Mouse (Mus musculus) right cerebral cortex, adult 2 months (tissue): ENCODE data around the gene Tubb2a.
"Not testable (repeated sequence)": the region's sequence is repeated elsewhere in the genome, so short reads cannot be mapped to it uniquely, and the experiment has no call there.

Experiments used
- DNase-seq, 2 experiments: peaks; one replicate each; pipeline ENCODE4 v3.0.0; 2021 to 2022; ENCODE audit warnings: low spot score in 2 of 2

The Tubb2a gene

GRCm38 (mm10) chr13:34089358-34089757, 11.6 kb upstream of the Tubb2a start:
- peak in 1 of 2 experiments; percentile 12 for DNase-seq

- no peak for DNase-seq
These were observed 11.1 kb upstream of the Tubb2a start for GRCm38 (mm10) chr13:34088871-34089288.

- DNase-seq: not testable (repeated sequence)
These were observed 10.4 kb upstream of the Tubb2a start for GRCm38 (mm10) chr13:34088201-34088649.

GRCm38 (mm10) chr13:34087052-34087812, 9.4 kb upstream of the Tubb2a start:
- DNase-seq: no peak

- no peak for DNase-seq
These were observed 6.4 kb upstream of the Tubb2a start for GRCm38 (mm10) chr13:34084026-34084750.

GRCm38 (mm10) chr13:34081926-34082325, 4.1 kb upstream of the Tubb2a start:
- no peak for DNase-seq

- no peak for DNase-seq
These were observed 2.0 kb upstream of the Tubb2a start for GRCm38 (mm10) chr13:34079801-34080200.

GRCm38 (mm10) chr13:34078500-34079280, 883 bp upstream of the Tubb2a start:
- DNase-seq: no peak

GRCm38 (mm10) chr13:34076561-34077491, 981 bp downstream of the Tubb2a start:
- peak; percentile 52 to 58 for DNase-seq

GRCm38 (mm10) chr13:34075893-34076292, 1.9 kb downstream of the Tubb2a start:
- DNase-seq: not testable (repeated sequence)

- DNase-seq: not testable (repeated sequence)
These were observed 3.4 kb downstream of the Tubb2a start for GRCm38 (mm10) chr13:34074441-34074840.

GRCm38 (mm10) chr13:34072847-34073246, 5.0 kb downstream of the Tubb2a start:
- DNase-seq: no peak

GRCm38 (mm10) chr13:34071836-34072235, 6.0 kb downstream of the Tubb2a start:
- no peak for DNase-seq

GRCm38 (mm10) chr13:34070296-34070695, 7.5 kb downstream of the Tubb2a start:
- no peak for DNase-seq

GRCm38 (mm10) chr13:34066351-34066750, 11.5 kb downstream of the Tubb2a start:
- DNase-seq: peak; percentile 67 to 74

- no peak for DNase-seq
These were observed 15.3 kb downstream of the Tubb2a start for GRCm38 (mm10) chr13:34062466-34062865.

- DNase-seq: no peak
These were observed 17.7 kb downstream of the Tubb2a start for GRCm38 (mm10) chr13:34060061-34060460.

GRCm38 (mm10) chr13:34057252-34057651, 20.6 kb downstream of the Tubb2a start:
- no peak for DNase-seq

GRCm38 (mm10) chr13:34054983-34055382, 22.8 kb downstream of the Tubb2a start:
- DNase-seq: no peak

- DNase-seq: no peak
These were observed 23.4 kb downstream of the Tubb2a start for GRCm38 (mm10) chr13:34054391-34054790.
